Comparison of ENCODE assay signal across 9 mouse cellular contexts in the genomic region with DNA sequence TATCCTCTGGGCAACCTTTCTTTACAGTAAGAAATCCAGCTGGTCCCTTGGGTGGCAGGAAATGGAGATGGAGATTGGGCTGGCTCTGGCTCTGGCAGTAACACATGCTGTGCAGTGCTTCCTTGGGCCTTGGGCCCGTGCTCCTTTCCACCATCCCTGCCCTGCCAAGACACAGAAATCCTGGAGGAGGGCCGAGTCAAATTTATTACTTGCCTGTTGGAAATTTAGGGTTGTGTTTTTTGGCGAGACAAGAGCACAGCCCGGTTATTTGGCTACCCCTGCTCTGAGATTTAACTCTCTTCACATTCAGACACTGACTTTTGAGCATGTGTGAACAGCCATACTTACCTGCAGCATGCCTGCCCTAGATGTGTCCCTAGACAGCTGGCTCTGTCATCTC. TPM values are rescaled to one million over a fixed set of nuclear protein-coding genes. Genes with fewer than 3 reads are reported as not detected.
A peak's percentile ranks its signal among the peaks of the same experiment; 100 is the strongest.
DNase-seq lines count a peak whose midpoint lies in the region; ATAC-seq and TF ChIP-seq lines count a peak whose summit lies in the region.
"Had no signal": no experiment of that assay in that cellular context is flagged by ENCODE, and none has a peak within 500 bp of the region (broad histone marks: within the 10 kb centered on the region; RNA-seq: fewer than 3 reads in every experiment).

No protein-coding gene starts in this region.

- intact Hi-C loops in heart, postnatal 14 days (cut with DNase I): no loop called here

- DNase-seq in right cerebral cortex, postnatal 10 days (ENCODE audit: low spot score in 2 of 2): peak; percentile 42 to 49
- no peak for DNase-seq in right cerebral cortex, postnatal 36 days (ENCODE audit: low spot score in 2 of 2)
- peak; percentile 77 to 84 for DNase-seq in cerebellum, postnatal 10 days
- DNase-seq in heart, postnatal 14 days: peak; percentile 49 to 75
- DNase-seq in skeletal muscle tissue, adult 2 months (ENCODE audit: low read depth, low spot score): peak; percentile 77
- no peak for DNase-seq in midbrain, postnatal 0 days (ENCODE audit: low spot score)
- no peak for DNase-seq in thymus, postnatal 36 days
- DNase-seq in thymus, postnatal 25 days: no peak

- no peaks in the 10 kb centered on the region for H3K36me3 ChIP-seq in midbrain, postnatal 0 days (ENCODE audit: insufficient read depth, low read length)

- no peak for TF ChIP-seq CTCF in midbrain, postnatal 0 days (IDR thresholded peaks at IDR 0.05)

- H3K4me1 ChIP-seq in midbrain, postnatal 0 days (ENCODE audit: insufficient read depth, low read length): no peaks in the 10 kb centered on the region

- 73% methylated on average over 4 of the region's 4 CpGs for WGBS in midbrain, postnatal 0 days

- ATAC-seq in midbrain, postnatal 0 days (ENCODE audit: low FRiP score): no peak

- H3K9ac ChIP-seq in midbrain, postnatal 0 days (replicated peaks; ENCODE audit: low read length, poor library complexity, severe bottlenecking): no peak overlapping the region

- no peak overlapping the region for H3K4me2 ChIP-seq in midbrain, postnatal 0 days (ENCODE audit: low read depth, low read length, poor library complexity, severe bottlenecking)

- H3K27ac ChIP-seq in midbrain, postnatal 0 days (ENCODE audit: low read depth, low read length): no peak overlapping the region

- H3K4me3 ChIP-seq in midbrain, postnatal 0 days (ENCODE audit: low read depth, low read length): no peak overlapping the region
- H3K4me3 ChIP-seq: myocyte had no signal

- H3K9me3 ChIP-seq in midbrain, postnatal 0 days (ENCODE audit: low read length): no peaks in the 10 kb centered on the region

- no peaks in the 10 kb centered on the region for H3K27me3 ChIP-seq in midbrain, postnatal 0 days (ENCODE audit: insufficient read depth, low read length)

RNA-seq across cellular contexts. Expression of gene Borcs5, which starts 56.8 kb away (rescaled TPM):
- 1 to 10 TPM; 9.1 to 9.9 TPM for total RNA-seq in heart, postnatal 14 days (2021)
- total RNA-seq in midbrain, postnatal 0 days (2014; rRNA removed): 56.0 and 59.0 TPM in 2 replicates
- polyA plus RNA-seq in midbrain, postnatal 0 days (2015; fragmentation: Nextera tagmentation; extraction: Ambion mirVana): 39.6 and 42.7 TPM in 2 replicates

Comparison
In these comparisons a context has a peak if more than half of its experiments do, and no peak if none do; other contexts are left out.
1. DNase-seq: peak in right cerebral cortex, postnatal 10 days (2 of 2), cerebellum, postnatal 10 days (2 of 2), heart, postnatal 14 days (2 of 2) and skeletal muscle tissue, adult 2 months (single experiment); none in right cerebral cortex, postnatal 36 days (0 of 2), midbrain, postnatal 0 days (single experiment), thymus, postnatal 36 days (0 of 2) and thymus, postnatal 25 days (single experiment).